Mouse (Mus musculus) midbrain, postnatal 0 days (tissue): ENCODE data around the gene Cdc42bpa. TPM values are rescaled to one million over a fixed set of nuclear protein-coding genes. Genes with fewer than 3 reads are reported as not detected.

ENCODE experiments used
- ATAC-seq: fragments of 200-750 bp; cut with Nextera tagmentation; 2 replicates; pipeline ENCODE4 v1.8.0; 2017; ENCODE audit warnings: moderate number of reproducible peaks, mild to moderate bottlenecking, moderate TSS enrichment, moderate library complexity; ENCODE audit not compliant: low FRiP score
- DNase-seq: peaks from one replicate; pipeline ENCODE4 v3.0.0-alpha.2; 2015; ENCODE audit warnings: low spot score
- H3K27ac ChIP-seq: fragments of 300-500 bp; sonication (generic); 2 replicates; pipeline ENCODE4 v1.5.1; 2014; ENCODE audit warnings: low read depth, mild to moderate bottlenecking, low read length, mixed read lengths
- H3K27me3 ChIP-seq: fragments of 300-500 bp; sonication (generic); 2 replicates; pipeline ENCODE4 v1.6.1; 2014; ENCODE audit warnings: low read length, control low read depth, mixed read lengths; ENCODE audit not compliant: insufficient read depth
- H3K36me3 ChIP-seq: fragments of 300-500 bp; sonication (generic); 2 replicates; pipeline ENCODE4 v1.6.1; 2014; ENCODE audit warnings: low read length, control low read depth, mixed read lengths; ENCODE audit not compliant: insufficient read depth
- H3K4me1 ChIP-seq: fragments of 300-500 bp; sonication (generic); 2 replicates; pipeline ENCODE4 v1.6.1; 2014; ENCODE audit warnings: mild to moderate bottlenecking, control low read depth, antibody characterized with exemption, low read length, mixed read lengths; ENCODE audit not compliant: insufficient read depth
- H3K4me2 ChIP-seq: fragments of 300-500 bp; sonication (generic); 2 replicates; pipeline ENCODE4 v1.6.1; 2014; ENCODE audit warnings: low read depth, mild to moderate bottlenecking, low read length, mixed read lengths; ENCODE audit not compliant: poor library complexity, severe bottlenecking
- H3K4me3 ChIP-seq: fragments of 300-500 bp; sonication (generic); 2 replicates; pipeline ENCODE4 v1.5.1; 2014; ENCODE audit warnings: low read depth, mild to moderate bottlenecking, low read length, moderate library complexity
- H3K9ac ChIP-seq: fragments of 300-500 bp; sonication (generic); replicated peaks from 2 replicates; pipeline ENCODE4 v1.6.1; 2014; ENCODE audit warnings: mild to moderate bottlenecking, low read length, moderate library complexity, mixed read lengths; ENCODE audit not compliant: poor library complexity, severe bottlenecking
- H3K9me3 ChIP-seq: fragments of 300-500 bp; sonication (generic); 2 replicates; pipeline ENCODE4 v1.6.1; 2016; ENCODE audit warnings: low read length, control low read depth
- CTCF ChIP-seq: IDR thresholded peaks from 2 replicates; pipeline ENCODE4 v1.5.1; 2016; ENCODE audit warnings: antibody characterized with exemption, mild to moderate bottlenecking
- WGBS: fragments of 180-500 bp; shearing (Covaris S2); extraction: QIAGEN DNeasy Blood & Tissue Kit; methylation state at CpG from one replicate; pipeline ENCODE4 v1.1.7; 2014; 5-methylcytosine and 5-hydroxymethylcytosine counted together
- polyA plus RNA-seq: library from polyadenylated mRNA; unstranded; fragments of >200 nt; fragmentation: Nextera tagmentation; extraction: Ambion mirVana; gene quantifications from 2 replicates; pipeline ENCODE4 v1.2.1, GENCODE M21; 2015
- total RNA-seq: library from RNA; depleted of rRNA; stranded (reverse); fragments of >200 nt; gene quantifications from 2 replicates; pipeline ENCODE4 v1.2.3, GENCODE M21; 2014

Gene Cdc42bpa
- total and polyA plus RNA-seq, 2 experiments from 2014 or later: 29.3 to 108 TPM

- whole genome bisulfite sequencing: 91% methylated on average over 4 of the region's 4 CpGs
- TF ChIP-seq CTCF: no peak
- H3K27ac ChIP-seq: no peak overlapping the region
These were observed 218.8 kb downstream of the Cdc42bpa start for GRCm38 (mm10) chr1:180179100-180179499.

DNA sequence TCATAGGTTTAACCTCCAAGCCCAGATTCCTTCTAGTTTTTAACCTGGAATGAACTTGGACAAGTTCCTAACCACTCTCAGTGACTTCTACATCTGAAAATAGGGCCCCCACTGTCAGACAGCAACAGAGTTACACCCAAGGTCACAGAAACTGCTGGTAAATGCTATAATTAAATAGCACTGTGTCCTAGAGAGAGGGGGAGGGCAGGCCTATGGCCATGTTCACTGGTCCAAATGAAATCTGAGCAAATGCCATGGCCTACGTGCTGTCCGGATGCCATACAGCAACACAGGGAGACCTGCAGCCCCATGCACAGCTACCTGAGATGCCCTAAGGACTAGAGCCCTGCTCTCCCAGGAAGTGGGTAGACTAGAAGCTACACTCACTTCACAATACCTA lies 219.6 kb downstream of the Cdc42bpa start:
- Histone ChIP-seq H3K9me3 (no peaks in the 10 kb centered on the region), H3K27me3 (no peaks in the 10 kb centered on the region), H3K4me3 (no peak overlapping the region), H3K4me2 (no peak overlapping the region), H3K27ac (no peak overlapping the region), H3K36me3 (no peaks in the 10 kb centered on the region), H3K9ac (no peak overlapping the region), H3K4me1 (no peaks in the 10 kb centered on the region)
- ATAC-seq: no peak
- no peak for TF ChIP-seq CTCF
- no peak for DNase-seq
- WGBS: 80% methylated on average over 2 of the region's 2 CpGs

More at GRCm38 (mm10) chr1:180179100-180179499, 218.8 kb downstream of the Cdc42bpa start:
- Histone ChIP-seq H3K9ac (no peak overlapping the region), H3K4me3 (no peak overlapping the region), H3K9me3 (no peaks in the 10 kb centered on the region), H3K4me2 (no peak overlapping the region), H3K36me3 (no peaks in the 10 kb centered on the region), H3K27me3 (no peaks in the 10 kb centered on the region), H3K4me1 (no peaks in the 10 kb centered on the region)
- no peak for ATAC-seq
- DNase-seq: no peak

- DNase-seq (no peak), ATAC-seq (no peak)
- no peaks in the 10 kb centered on the region for H3K36me3 ChIP-seq
- no peaks in the 10 kb centered on the region for H3K9me3 ChIP-seq
- no peak overlapping the region for H3K4me2 ChIP-seq
- no peak overlapping the region for H3K27ac ChIP-seq
- 90% methylated on average over 7 of the region's 7 CpGs for WGBS
- H3K4me1 ChIP-seq: no peaks in the 10 kb centered on the region
- no peaks in the 10 kb centered on the region for H3K27me3 ChIP-seq
- no peak overlapping the region for H3K9ac ChIP-seq
- no peak for TF ChIP-seq CTCF
- H3K4me3 ChIP-seq: no peak overlapping the region
These were observed 221.2 kb downstream of the Cdc42bpa start for GRCm38 (mm10) chr1:180181304-180181965.

GRCm38 (mm10) chr1:180181966-180182319 lies 221.7 kb downstream of the Cdc42bpa start:
- no peaks in the 10 kb centered on the region for H3K9me3 ChIP-seq
- 86% methylated on average over 9 of the region's 9 CpGs for WGBS
- DNase-seq: no peak
- H3K27me3 ChIP-seq: no peaks in the 10 kb centered on the region
- no peak overlapping the region for H3K4me3 ChIP-seq
- H3K4me1 ChIP-seq: no peaks in the 10 kb centered on the region
- no peak overlapping the region for H3K9ac ChIP-seq
- ATAC-seq: no peak
- no peak for TF ChIP-seq CTCF
- H3K27ac ChIP-seq: no peak overlapping the region
- no peaks in the 10 kb centered on the region for H3K36me3 ChIP-seq
- H3K4me2 ChIP-seq: no peak overlapping the region

DNA sequence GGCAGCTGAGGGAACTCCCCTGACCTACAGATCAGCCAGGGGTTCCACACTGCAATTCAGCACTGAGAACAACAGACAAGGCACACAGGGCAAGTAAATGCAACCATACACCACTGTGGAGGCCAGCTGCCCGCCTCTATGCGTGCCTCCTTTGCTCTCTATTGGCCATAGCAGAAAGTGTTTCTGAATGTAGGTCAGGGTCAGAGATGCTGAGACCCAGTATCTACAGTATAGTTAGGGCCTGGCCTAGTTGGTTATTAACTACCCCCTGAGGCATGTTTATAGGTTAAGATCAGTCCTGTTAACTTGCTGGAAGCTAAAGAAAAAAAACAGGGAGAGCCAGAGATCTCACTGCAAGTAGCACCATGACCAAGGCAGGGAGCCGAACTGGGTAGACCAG lies 222.5 kb downstream of the Cdc42bpa start:
- ATAC-seq (no peak), DNase-seq (no peak)
- Histone ChIP-seq H3K9me3 (no peaks in the 10 kb centered on the region), H3K36me3 (no peaks in the 10 kb centered on the region), H3K4me3 (no peak overlapping the region), H3K9ac (no peak overlapping the region), H3K4me1 (no peaks in the 10 kb centered on the region), H3K4me2 (no peak overlapping the region), H3K27ac (no peak overlapping the region), H3K27me3 (no peaks in the 10 kb centered on the region)
- TF ChIP-seq CTCF: no peak
- 72% methylated on average over 3 of the region's 3 CpGs for WGBS

- Histone ChIP-seq H3K27ac (no peak overlapping the region), H3K9ac (no peak overlapping the region), H3K27me3 (no peaks in the 10 kb centered on the region), H3K9me3 (no peaks in the 10 kb centered on the region), H3K4me3 (no peak overlapping the region), H3K4me2 (no peak overlapping the region), H3K4me1 (no peaks in the 10 kb centered on the region), H3K36me3 (no peaks in the 10 kb centered on the region)
- ATAC-seq (no peak), DNase-seq (no peak)
- WGBS: 94% methylated on average over 6 of the region's 6 CpGs
- no peak for TF ChIP-seq CTCF
These were observed 223.4 kb downstream of the Cdc42bpa start for GRCm38 (mm10) chr1:180183525-180184159.
